Mouse (Mus musculus) testis, postnatal 14 days (tissue): Measurements from ENCODE around the gene Gm379.

Experiments
- DNase-seq: peaks from one replicate; pipeline ENCODE4 v3.0.0; 2021; ENCODE audit warnings: low spot score

The Gm379 gene

DNA sequence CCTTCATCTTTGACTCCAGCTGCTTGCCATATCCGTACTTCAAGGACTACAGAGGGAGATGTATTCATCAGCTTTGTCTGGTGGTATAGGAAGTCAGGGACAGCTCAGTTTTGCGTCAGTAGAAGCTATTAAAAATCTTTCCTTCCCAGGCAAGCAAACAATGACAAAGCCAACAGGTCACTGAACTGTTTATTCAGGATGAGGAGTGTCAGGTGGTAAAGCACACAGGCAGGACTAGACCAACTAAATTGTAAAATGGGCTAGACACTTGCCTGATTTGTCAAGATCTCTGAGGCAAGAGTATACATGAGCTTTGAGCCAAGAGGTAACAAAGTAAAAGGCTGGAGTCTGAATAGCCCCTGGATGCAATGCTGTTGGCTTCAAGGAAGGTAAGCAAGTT lies at the start of gene Gm379:
Gene Gm379, minus strand, starts transcription at position 7 of the 400 bp plus-strand sequence.
- DNase-seq = no peak

DNA sequence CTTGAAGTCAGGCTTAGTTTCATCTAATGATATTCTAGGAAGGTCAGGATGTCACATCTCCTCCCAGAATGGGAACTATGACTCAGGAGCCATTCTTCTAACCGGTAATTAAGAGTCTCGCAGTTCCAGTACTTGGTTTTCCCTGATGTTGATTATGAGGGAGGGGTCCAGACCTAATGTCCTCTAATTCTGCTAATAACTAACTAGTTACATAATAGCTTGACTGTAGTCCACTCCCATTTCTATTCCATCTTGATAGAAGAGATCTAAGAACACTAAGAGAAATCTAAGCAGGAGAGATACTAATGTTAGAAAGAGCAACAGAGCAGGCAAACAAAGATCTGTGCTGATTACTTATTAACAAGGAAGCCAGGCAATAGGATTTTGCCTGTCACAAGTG lies 39.6 kb upstream of the Gm379 start:
- no peak for DNase-seq

DNA sequence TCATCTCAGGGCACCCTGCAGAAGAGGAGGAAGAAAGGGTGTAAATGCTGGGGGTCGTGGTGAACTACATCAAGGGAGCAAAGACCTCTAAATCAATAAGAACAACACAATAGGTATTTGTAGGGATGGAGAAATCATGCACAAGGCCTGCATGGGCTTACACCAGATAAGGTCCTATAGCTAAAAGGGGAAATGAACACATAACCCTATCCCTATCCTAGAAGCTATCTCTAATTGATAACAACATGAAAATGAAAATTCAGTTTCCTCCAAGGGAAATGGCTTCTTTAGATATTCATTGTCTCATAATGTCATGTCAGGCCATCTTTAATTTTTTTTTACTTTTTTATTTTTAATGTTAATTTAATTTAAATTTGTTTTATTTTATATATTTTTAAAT lies 4.2 kb upstream of the Gm379 start:
- no peak for DNase-seq

- no peak for DNase-seq
Measured at GRCm38 (mm10) chrX:108621991-108622390, 42.7 kb downstream of the Gm379 start.

DNA sequence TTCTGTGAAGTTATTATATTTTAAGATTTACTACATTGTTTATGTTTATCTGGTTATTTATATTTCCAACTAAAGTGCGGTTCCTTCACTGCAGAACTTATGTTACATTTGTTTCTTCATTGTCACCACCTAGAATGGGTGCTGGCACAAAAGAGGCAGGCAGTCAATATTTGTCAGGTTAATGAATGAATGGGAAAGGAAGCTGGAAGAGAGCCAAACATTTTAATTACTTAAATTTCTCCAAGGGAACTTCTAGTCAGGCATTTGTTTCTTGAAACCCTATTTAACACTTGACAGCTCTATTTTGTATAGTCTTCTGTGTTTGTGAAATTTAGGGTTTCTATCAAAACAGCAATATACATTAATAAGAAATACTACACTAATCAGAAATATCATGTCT lies 43.8 kb downstream of the Gm379 start:
- DNase-seq = no peak
